Mouse (Mus musculus) myocyte (in vitro differentiated cells): ENCODE results near the gene Nprl2.

ENCODE experiments used
- E2F4 ChIP-seq: IDR thresholded peaks from one replicate; pipeline ENCODE4 v1.6.1; 2011; ENCODE audit warnings: mild to moderate bottlenecking, control low read depth, moderate library complexity; ENCODE audit not compliant: insufficient read depth
- MAX ChIP-seq: IDR thresholded peaks from one replicate; pipeline ENCODE4 v1.6.1; 2011; ENCODE audit warnings: low read depth, mild to moderate bottlenecking, control low read depth
- MYOG ChIP-seq, 3 experiments: IDR thresholded peaks; one replicate each; pipeline ENCODE4 v1.6.1; 2011; ENCODE audit warnings: control low read depth in 2 of 3, low read depth in 2 of 3, mild to moderate bottlenecking in 2 of 3; ENCODE audit not compliant: insufficient read length in 2 of 3, control insufficient read depth in 1 of 3, insufficient read depth in 1 of 3
- POLR2A ChIP-seq: IDR thresholded peaks from one replicate; pipeline ENCODE4 v1.6.1; 2011; ENCODE audit warnings: low read depth, mild to moderate bottlenecking, control low read depth, moderate library complexity; ENCODE audit not compliant: insufficient read length
- POLR2AphosphoS2 ChIP-seq: IDR thresholded peaks from one replicate; pipeline ENCODE4 v1.6.1; 2011; ENCODE audit warnings: low read depth, control low read depth; ENCODE audit not compliant: insufficient read length
- REST ChIP-seq: IDR thresholded peaks from one replicate; pipeline ENCODE4 v1.6.1; 2011; ENCODE audit warnings: mild to moderate bottlenecking, control low read depth, moderate library complexity; ENCODE audit not compliant: insufficient read depth, insufficient read length
- TCF12 ChIP-seq: IDR thresholded peaks from one replicate; pipeline ENCODE4 v1.6.1; 2011; ENCODE audit warnings: mild to moderate bottlenecking, control low read depth; ENCODE audit not compliant: poor library complexity, insufficient read depth, severe bottlenecking
- USF1 ChIP-seq: IDR thresholded peaks from one replicate; pipeline ENCODE4 v1.6.1; 2011; ENCODE audit warnings: low read depth, mild to moderate bottlenecking, control low read depth, moderate library complexity

DNA sequence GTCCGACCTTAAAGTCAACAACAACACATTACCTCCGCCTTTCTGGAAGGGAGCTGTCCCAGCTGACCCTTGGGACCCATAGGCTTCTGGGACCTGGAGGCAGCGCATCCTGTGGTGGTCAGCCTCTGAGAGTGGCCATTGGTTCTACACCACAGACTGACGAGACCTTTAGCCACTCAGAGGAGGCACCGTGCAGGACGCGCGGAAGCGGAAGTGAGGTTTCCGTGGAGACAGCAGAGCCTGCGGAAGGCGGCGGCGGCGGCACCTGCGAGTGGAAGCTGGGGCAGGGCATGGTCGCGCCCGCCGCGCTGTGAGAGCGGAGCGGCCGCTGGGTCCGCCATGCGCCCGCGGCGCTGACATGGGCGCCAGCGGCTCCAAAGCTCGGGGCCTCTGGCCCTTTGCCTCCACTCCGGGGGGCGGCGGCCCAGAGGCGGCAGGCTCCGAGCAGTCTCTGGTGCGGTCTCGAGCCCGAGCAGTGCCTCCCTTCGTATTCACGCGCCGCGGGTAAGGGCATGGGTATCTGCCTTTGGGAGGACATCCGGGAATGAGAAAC is 21.1 kb downstream of the Nprl2 start, which contains the start of gene Tusc2:
- TF ChIP-seq MYOG (IDR thresholded peaks at IDR 0.05; ENCODE audit: control insufficient read depth in 1 of 3, insufficient read depth in 1 of 3, insufficient read length in 2 of 3, low read depth in 2 of 3) (peak in 1 of 3 experiments; percentile 41), POLR2AphosphoS2 (peak; percentile 100), POLR2A (peak; percentile 70), E2F4 (no peak), REST (no peak), USF1 (no peak), TCF12 (no peak), MAX (no peak)
